Mouse (Mus musculus) B cell, adult (primary cell): ENCODE measurements around the gene Lrrn4. TPM values are rescaled to one million over a fixed set of nuclear protein-coding genes. Genes with fewer than 3 reads are reported as not detected.

Source experiments
- total RNA-seq: library from RNA; stranded (reverse); gene quantifications from 4 replicates; pipeline ENCODE4 v1.2.4, GENCODE M21; 2023; ENCODE audit not compliant: inconsistent age

The Lrrn4 gene
- total RNA-seq = 0.19 to 0.22 TPM in 2 of 4 replicates, not detected in the others

GRCm38 (mm10) chr2:132880844-132881645 lies at the start of gene Lrrn4:
TSS of gene Lrrn4 (minus strand) at chr2:132880891.

GRCm38 (mm10) chr2:132846407-132847358 lies 34.0 kb downstream of the Lrrn4 start, which contains the start of gene Crls1:
TSS of gene Crls1 (plus strand) at chr2:132846666.

Other genes starting within 250 kb of the Lrrn4 start
- gene Shld1, start 194.0 kb downstream of the Lrrn4 start, total RNA-seq = 10.6 to 17.0 TPM (median 14.7 TPM) in 4 replicates
- not detected in 4 replicates for gene Chgb, start 99.6 kb downstream of the Lrrn4 start, total RNA-seq
- 42.1 to 43.9 TPM (median 43.4 TPM) in 4 replicates for gene Trmt6, start 64.8 kb downstream of the Lrrn4 start, total RNA-seq
- 4.4 to 6.8 TPM (median 6.2 TPM) in 4 replicates for gene Mcm8, start 64.8 kb downstream of the Lrrn4 start, total RNA-seq
- gene Crls1, start 34.2 kb downstream of the Lrrn4 start, total RNA-seq = 8.4 to 15.4 TPM (median 12.4 TPM) in 4 replicates
- not detected in 4 replicates for gene Fermt1, start 65.0 kb upstream of the Lrrn4 start, total RNA-seq